In genomic region chr6:28791183-28791582, GRCm38 (mm10) we compare ENCODE assay signal across 17 mouse cellular contexts. TPM values are rescaled to one million over a fixed set of nuclear protein-coding genes. Genes with fewer than 3 reads are reported as not detected.
DNase-seq lines count a peak whose midpoint lies in the region; ATAC-seq and TF ChIP-seq lines count a peak whose summit lies in the region.
"Had no signal": no experiment of that assay in that cellular context is flagged by ENCODE, and none has a peak within 500 bp of the region (broad histone marks: within the 10 kb centered on the region; RNA-seq: fewer than 3 reads in every experiment).

No protein-coding gene starts in this region.

- no peak for TF ChIP-seq CTCF in midbrain, postnatal 0 days (IDR thresholded peaks at IDR 0.05)

- H3K4me2 ChIP-seq in hindbrain, embryonic 12.5 days (replicated peaks), result no peak overlapping the region
- H3K4me2 ChIP-seq in midbrain, postnatal 0 days (ENCODE audit: low read depth, low read length, poor library complexity, severe bottlenecking), result no peak overlapping the region
- no peak overlapping the region for H3K4me2 ChIP-seq in stomach, embryonic 14.5 days (replicated peaks; ENCODE audit: low read depth, low read length)
- H3K4me2 ChIP-seq in intestine, embryonic 16.5 days (ENCODE audit: low read depth, low read length), result no peak overlapping the region
- H3K4me2 ChIP-seq: forebrain, embryonic 13.5 days; hindbrain, embryonic 15.5 days; liver, embryonic 12.5 days had no signal

- WGBS in heart, embryonic 10.5 days, result 40% methylated on average over 3 of the region's 3 CpGs
- 70% methylated on average over 3 of the region's 3 CpGs for WGBS in hindbrain, embryonic 10.5 days
- 57% methylated on average over 3 of the region's 3 CpGs for WGBS in hindbrain, embryonic 12.5 days
- WGBS in midbrain, embryonic 10.5 days, result 38% methylated on average over 3 of the region's 3 CpGs
- 34% methylated on average over 3 of the region's 3 CpGs for WGBS in midbrain, postnatal 0 days
- WGBS in stomach, embryonic 14.5 days, result 58% methylated on average over 3 of the region's 3 CpGs
- 55% methylated on average over 3 of the region's 3 CpGs for WGBS in intestine, embryonic 16.5 days

- H3K36me3 ChIP-seq in heart, embryonic 10.5 days, result peaks cover 8% of the 10 kb centered on the region
- H3K36me3 ChIP-seq in hindbrain, embryonic 10.5 days, result peaks cover 6% of the 10 kb centered on the region
- H3K36me3 ChIP-seq in hindbrain, embryonic 12.5 days, result peaks cover 3% of the 10 kb centered on the region
- peaks cover 5% of the 10 kb centered on the region for H3K36me3 ChIP-seq in midbrain, embryonic 10.5 days
- H3K36me3 ChIP-seq in midbrain, postnatal 0 days (ENCODE audit: insufficient read depth, low read length), result no peaks in the 10 kb centered on the region; the same call in 1 of the 2 replicates
- peaks cover 7% of the 10 kb centered on the region; the same call in 1 of the 2 replicates for H3K36me3 ChIP-seq in stomach, embryonic 14.5 days (ENCODE audit: control insufficient read depth, insufficient read depth, low read length)
- no peaks in the 10 kb centered on the region for H3K36me3 ChIP-seq in intestine, embryonic 16.5 days (ENCODE audit: control insufficient read depth, insufficient read depth, low read length)
- H3K36me3 ChIP-seq: hindbrain, embryonic 15.5 days had no signal

- peaks cover 38% of the 10 kb centered on the region for H3K4me1 ChIP-seq in heart, embryonic 10.5 days
- H3K4me1 ChIP-seq in hindbrain, embryonic 10.5 days (replicated peaks), result peaks cover 29% of the 10 kb centered on the region
- peaks cover 17% of the 10 kb centered on the region for H3K4me1 ChIP-seq in hindbrain, embryonic 12.5 days
- peaks cover 39% of the 10 kb centered on the region for H3K4me1 ChIP-seq in midbrain, embryonic 10.5 days
- no peaks in the 10 kb centered on the region for H3K4me1 ChIP-seq in midbrain, postnatal 0 days (ENCODE audit: insufficient read depth, low read length)
- peaks cover 9% of the 10 kb centered on the region; the same call in 1 of the 2 replicates for H3K4me1 ChIP-seq in stomach, embryonic 14.5 days (ENCODE audit: control insufficient read depth, insufficient read depth, low read length)
- H3K4me1 ChIP-seq in intestine, embryonic 16.5 days (ENCODE audit: control insufficient read depth, insufficient read depth, low read length), result no peaks in the 10 kb centered on the region
- H3K4me1 ChIP-seq: limb, embryonic 10.5 days had no signal

- no peak for DNase-seq in heart, embryonic 10.5 days (ENCODE audit: low spot score)
- no peak for DNase-seq in heart, adult 11 months
- DNase-seq in hindbrain, embryonic 10.5 days (ENCODE audit: low spot score), result no peak
- DNase-seq in midbrain, embryonic 10.5 days (ENCODE audit: low spot score), result no peak
- DNase-seq in midbrain, postnatal 0 days (ENCODE audit: low spot score), result no peak
- DNase-seq: cerebellum, postnatal 10 days; gastrocnemius, postnatal 25 days; lung, postnatal 36 days had no signal

- ATAC-seq in hindbrain, embryonic 12.5 days (ENCODE audit: low FRiP score), result no peak
- no peak for ATAC-seq in midbrain, postnatal 0 days (ENCODE audit: low FRiP score)
- ATAC-seq in stomach, embryonic 14.5 days (ENCODE audit: insufficient number of reproducible peaks, insufficient read depth, low FRiP score, low read depth), result peak; percentile 14; the same call in 1 of the 2 replicates
- ATAC-seq in intestine, embryonic 16.5 days, result no peak
- ATAC-seq: forebrain, embryonic 13.5 days; intestine, postnatal 0 days; liver, embryonic 12.5 days; midbrain, embryonic 16.5 days had no signal

- H3K9me3 ChIP-seq in heart, embryonic 10.5 days, result no peaks in the 10 kb centered on the region
- no peaks in the 10 kb centered on the region for H3K9me3 ChIP-seq in hindbrain, embryonic 10.5 days
- H3K9me3 ChIP-seq in hindbrain, embryonic 12.5 days (replicated peaks), result no peaks in the 10 kb centered on the region
- no peaks in the 10 kb centered on the region for H3K9me3 ChIP-seq in midbrain, embryonic 10.5 days (replicated peaks)
- H3K9me3 ChIP-seq in midbrain, postnatal 0 days (ENCODE audit: low read length), result no peaks in the 10 kb centered on the region
- H3K9me3 ChIP-seq in stomach, embryonic 14.5 days (ENCODE audit: control insufficient read depth, low read depth, low read length), result no peaks in the 10 kb centered on the region
- no peaks in the 10 kb centered on the region for H3K9me3 ChIP-seq in intestine, embryonic 16.5 days (ENCODE audit: control insufficient read depth, low read length)
- H3K9me3 ChIP-seq: forebrain, embryonic 13.5 days; hindbrain, embryonic 15.5 days; limb, embryonic 10.5 days; liver, embryonic 12.5 days had no signal

- peak overlapping the region; percentile 32; the same call in 1 of the 2 replicates for H3K27ac ChIP-seq in heart, embryonic 10.5 days
- H3K27ac ChIP-seq in hindbrain, embryonic 10.5 days, result peak overlapping the region; percentile 40; the same call in 1 of the 2 replicates
- H3K27ac ChIP-seq in hindbrain, embryonic 12.5 days, result no peak overlapping the region
- peak overlapping the region; percentile 72 for H3K27ac ChIP-seq in midbrain, embryonic 10.5 days (replicated peaks)
- H3K27ac ChIP-seq in midbrain, postnatal 0 days (ENCODE audit: low read depth, low read length), result no peak overlapping the region
- H3K27ac ChIP-seq in stomach, embryonic 14.5 days (ENCODE audit: low read length), result no peak overlapping the region
- no peak overlapping the region for H3K27ac ChIP-seq in intestine, embryonic 16.5 days (ENCODE audit: low read length)
- H3K27ac ChIP-seq: forebrain, embryonic 13.5 days; hindbrain, embryonic 15.5 days; limb, embryonic 10.5 days; liver, embryonic 12.5 days had no signal

- H3K27me3 ChIP-seq in heart, embryonic 10.5 days (ENCODE audit: insufficient read depth, poor library complexity, severe bottlenecking), result no peaks in the 10 kb centered on the region
- H3K27me3 ChIP-seq in hindbrain, embryonic 10.5 days (ENCODE audit: insufficient read depth, poor library complexity, severe bottlenecking), result no peaks in the 10 kb centered on the region
- no peaks in the 10 kb centered on the region for H3K27me3 ChIP-seq in hindbrain, embryonic 12.5 days
- H3K27me3 ChIP-seq in midbrain, embryonic 10.5 days (ENCODE audit: low read depth, poor library complexity, severe bottlenecking), result no peaks in the 10 kb centered on the region
- no peaks in the 10 kb centered on the region for H3K27me3 ChIP-seq in midbrain, postnatal 0 days (ENCODE audit: insufficient read depth, low read length)
- H3K27me3 ChIP-seq in stomach, embryonic 14.5 days (ENCODE audit: control insufficient read depth, insufficient read depth, low read length), result no peaks in the 10 kb centered on the region
- H3K27me3 ChIP-seq in intestine, embryonic 16.5 days (replicated peaks; ENCODE audit: control insufficient read depth, insufficient read depth, low read length), result no peaks in the 10 kb centered on the region
- H3K27me3 ChIP-seq: forebrain, embryonic 13.5 days; hindbrain, embryonic 15.5 days; liver, embryonic 12.5 days had no signal

- H3K9ac ChIP-seq in hindbrain, embryonic 12.5 days, result no peak overlapping the region
- H3K9ac ChIP-seq in midbrain, postnatal 0 days (replicated peaks; ENCODE audit: low read length, poor library complexity, severe bottlenecking), result no peak overlapping the region
- H3K9ac ChIP-seq in stomach, embryonic 14.5 days (replicated peaks; ENCODE audit: low read depth, low read length), result no peak overlapping the region
- H3K9ac ChIP-seq in intestine, embryonic 16.5 days (ENCODE audit: low read depth, low read length), result no peak overlapping the region
- H3K9ac ChIP-seq: forebrain, embryonic 13.5 days; hindbrain, embryonic 15.5 days; liver, embryonic 12.5 days had no signal

- no peak overlapping the region for H3K4me3 ChIP-seq in heart, embryonic 10.5 days
- H3K4me3 ChIP-seq in hindbrain, embryonic 10.5 days, result no peak overlapping the region
- H3K4me3 ChIP-seq in hindbrain, embryonic 12.5 days, result no peak overlapping the region
- no peak overlapping the region for H3K4me3 ChIP-seq in midbrain, embryonic 10.5 days
- H3K4me3 ChIP-seq in midbrain, postnatal 0 days (ENCODE audit: low read depth, low read length), result no peak overlapping the region
- H3K4me3 ChIP-seq in stomach, embryonic 14.5 days (ENCODE audit: low read depth, low read length), result no peak overlapping the region
- H3K4me3 ChIP-seq in intestine, embryonic 16.5 days (ENCODE audit: low read length), result no peak overlapping the region
- H3K4me3 ChIP-seq: forebrain, embryonic 13.5 days; hindbrain, embryonic 15.5 days; limb, embryonic 10.5 days; liver, embryonic 12.5 days had no signal

RNA-seq across cellular contexts. Expression of gene Lrrc4, which starts 40.4 kb away (rescaled TPM):
- polyA plus RNA-seq in heart, embryonic 10.5 days (2016; fragmentation: Nextera tagmentation; extraction: Ambion mirVana), result 0.73 and 0.87 TPM in 2 replicates
- 2.3 and 2.4 TPM in 2 replicates for polyA plus RNA-seq in hindbrain, embryonic 10.5 days (2016; fragmentation: Nextera tagmentation; extraction: Ambion mirVana)
- 3.6 and 4.6 TPM in 2 replicates for polyA plus RNA-seq in hindbrain, embryonic 12.5 days (2016; fragmentation: Nextera tagmentation; extraction: Ambion mirVana)
- polyA plus RNA-seq in midbrain, embryonic 10.5 days (2016; fragmentation: Nextera tagmentation; extraction: Ambion mirVana), result 1.5 and 2.3 TPM in 2 replicates
- 45.0 and 61.2 TPM in 2 replicates for total RNA-seq in midbrain, postnatal 0 days (2014; rRNA removed)
- polyA plus RNA-seq in midbrain, postnatal 0 days (2015; fragmentation: Nextera tagmentation; extraction: Ambion mirVana), result 5.8 and 5.9 TPM in 2 replicates
- 0.32 and 0.87 TPM in 2 replicates for polyA plus RNA-seq in stomach, embryonic 14.5 days (2014; fragmentation: Nextera tagmentation; extraction: Ambion mirVana)
- polyA plus RNA-seq in intestine, embryonic 16.5 days (2015; fragmentation: Nextera tagmentation; extraction: Ambion mirVana), result 0.65 and 0.77 TPM in 2 replicates

Comparison
In these comparisons a context has a peak if more than half of its experiments do, and no peak if none do; other contexts are left out.
1. H3K27ac ChIP-seq: peak in heart, embryonic 10.5 days (single experiment), hindbrain, embryonic 10.5 days (single experiment) and midbrain, embryonic 10.5 days (single experiment); none in hindbrain, embryonic 12.5 days (single experiment), midbrain, postnatal 0 days (single experiment), stomach, embryonic 14.5 days (single experiment) and intestine, embryonic 16.5 days (single experiment).